Mouse (Mus musculus) layer of hippocampus, postnatal 25 days (tissue): Measurements from ENCODE around the gene Stk4. TPM values are rescaled to one million over a fixed set of nuclear protein-coding genes. Genes with fewer than 3 reads are reported as not detected.
A peak's percentile ranks its signal among the peaks of the same experiment; 100 is the strongest.

Source experiments
- DNase-seq, 2 experiments: peaks; one replicate each; pipeline ENCODE4 v3.0.0; 2022; ENCODE audit warnings: mixed read lengths in 2 of 2, low spot score in 1 of 2; ENCODE audit errors: extremely low spot score in 1 of 2
- total RNA-seq, 2 experiments: library from RNA; stranded (reverse); gene quantifications; 2 replicates each; pipeline ENCODE4 v1.2.3; 2021

The Stk4 gene
- total RNA-seq, 2 experiments from 2014 or later = 47.8 to 48.6 TPM

DNA sequence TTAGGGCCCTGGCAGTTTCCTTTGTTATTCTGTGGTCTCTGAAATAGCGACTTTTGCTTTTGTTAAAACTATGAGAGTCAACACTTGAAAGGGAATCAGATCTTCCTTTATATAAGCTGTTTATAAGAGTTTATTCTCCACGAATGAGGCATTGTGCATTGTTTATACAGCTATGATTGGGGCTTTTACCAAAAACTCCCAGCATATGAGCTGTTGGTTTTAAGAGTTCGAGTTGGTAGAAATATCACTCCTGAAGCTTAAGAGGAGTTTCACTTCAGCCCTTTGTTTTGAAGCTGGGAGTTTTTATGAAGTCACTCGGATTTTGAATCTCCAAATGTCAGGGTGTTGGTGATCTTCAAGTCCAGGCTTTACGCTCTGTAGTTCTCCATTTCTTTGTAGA is 7.8 kb downstream of the Stk4 start:
- no peak for DNase-seq

GRCm38 (mm10) chr2:164079488-164079887 is 9.4 kb downstream of the Stk4 start:
- DNase-seq = no peak

DNA sequence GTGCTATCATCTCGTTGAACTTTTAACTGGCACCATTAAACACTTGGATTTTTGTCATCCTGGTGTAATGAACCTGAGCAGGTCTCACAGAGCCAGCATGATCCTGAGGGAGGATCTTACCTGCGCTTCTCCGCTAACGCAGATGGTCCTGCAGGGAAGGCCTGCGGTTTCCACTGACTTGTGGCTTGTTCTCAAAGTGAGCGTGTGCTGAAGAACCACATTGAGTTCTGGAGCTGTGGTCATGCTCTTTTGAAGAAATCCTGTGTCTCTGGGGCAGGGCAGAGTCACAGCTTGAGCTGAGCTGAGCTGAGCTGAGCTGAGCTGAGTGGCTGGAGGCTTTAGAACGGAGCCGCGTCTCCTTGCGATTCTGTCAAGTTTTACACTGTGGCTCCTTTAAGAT is 11.5 kb downstream of the Stk4 start:
- no peak for DNase-seq

GRCm38 (mm10) chr2:164082175-164082574 is 12.1 kb downstream of the Stk4 start:
- no peak for DNase-seq

DNA sequence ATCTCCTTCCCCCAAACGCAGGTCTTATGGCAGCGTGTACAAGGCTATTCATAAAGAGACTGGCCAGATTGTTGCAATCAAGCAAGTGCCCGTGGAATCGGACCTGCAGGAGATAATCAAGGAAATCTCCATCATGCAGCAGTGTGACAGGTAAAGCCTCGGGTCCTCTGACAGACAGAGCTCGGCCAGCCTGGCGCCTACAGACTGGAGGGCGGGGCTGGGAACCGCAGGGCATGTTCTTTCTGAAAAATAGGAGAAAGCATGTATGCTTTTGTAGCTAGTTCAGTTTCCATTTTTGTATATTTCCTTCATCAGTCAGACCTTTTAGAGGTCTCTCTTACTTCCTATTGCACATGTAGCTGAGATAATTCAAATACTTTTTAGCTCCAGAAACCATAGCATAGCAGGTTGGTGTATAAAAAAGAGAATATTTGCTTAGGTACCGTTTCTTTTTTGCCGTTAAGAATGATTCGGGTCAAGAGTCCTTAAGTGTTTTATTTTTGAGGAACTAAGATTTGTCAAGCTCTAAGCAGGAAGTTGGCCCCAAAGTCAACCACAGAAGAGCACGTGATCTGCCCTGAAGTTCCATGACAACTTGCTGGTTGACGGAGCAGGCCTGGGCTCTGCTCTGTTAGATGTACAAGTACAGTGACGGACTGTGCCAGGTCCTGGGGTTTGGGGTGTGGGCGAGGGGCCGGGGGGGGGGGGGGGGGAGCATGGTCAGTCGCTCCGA is 13.7 kb downstream of the Stk4 start:
- DNase-seq = no peak

DNA sequence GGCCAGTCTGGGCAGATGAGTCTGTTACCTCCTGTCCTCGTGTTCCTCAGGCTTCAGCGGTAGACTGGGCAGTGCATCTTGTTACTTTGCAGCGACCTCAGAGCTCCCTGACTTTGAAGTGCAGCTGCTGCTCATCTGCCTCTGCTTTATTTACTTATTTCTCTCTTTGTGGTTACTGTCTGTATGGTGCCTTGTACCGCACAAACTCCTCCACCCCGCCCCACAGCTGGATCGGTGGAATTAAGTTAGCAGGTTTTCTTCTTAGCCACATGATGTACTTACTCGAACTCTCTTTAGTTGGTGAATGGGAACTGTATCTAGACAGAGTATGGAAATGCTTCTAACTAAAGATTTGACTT is 14.2 kb downstream of the Stk4 start:
- DNase-seq = no peak

DNA sequence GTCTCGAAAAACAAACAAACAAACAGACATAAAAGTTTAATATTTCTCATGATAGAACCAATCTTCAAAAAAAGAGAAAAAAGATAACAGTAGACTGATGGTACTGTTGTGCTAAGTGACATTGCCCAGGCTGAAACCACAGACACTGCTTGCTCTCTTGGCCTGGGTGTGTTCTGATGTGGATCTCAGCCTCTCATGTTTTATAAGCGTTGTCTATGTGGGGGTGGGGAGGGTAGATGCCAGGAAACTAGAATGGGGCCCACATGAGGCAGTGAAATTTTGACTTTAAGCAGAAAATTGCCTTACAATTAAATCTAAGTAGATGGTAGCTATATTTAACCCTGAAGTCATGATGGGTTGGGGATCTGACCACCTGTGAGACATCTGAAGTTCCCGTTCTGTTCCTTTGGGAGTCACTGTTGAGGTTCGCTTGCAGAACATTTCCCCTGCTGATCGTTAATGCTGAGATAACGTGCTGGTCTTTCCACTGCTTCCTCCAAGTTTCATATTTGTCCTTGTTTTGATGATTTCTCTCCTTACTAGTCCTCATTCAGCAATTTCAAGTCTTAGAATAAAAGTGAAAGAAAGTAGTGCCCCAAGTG is 17.4 kb downstream of the Stk4 start:
- no peak for DNase-seq

DNA sequence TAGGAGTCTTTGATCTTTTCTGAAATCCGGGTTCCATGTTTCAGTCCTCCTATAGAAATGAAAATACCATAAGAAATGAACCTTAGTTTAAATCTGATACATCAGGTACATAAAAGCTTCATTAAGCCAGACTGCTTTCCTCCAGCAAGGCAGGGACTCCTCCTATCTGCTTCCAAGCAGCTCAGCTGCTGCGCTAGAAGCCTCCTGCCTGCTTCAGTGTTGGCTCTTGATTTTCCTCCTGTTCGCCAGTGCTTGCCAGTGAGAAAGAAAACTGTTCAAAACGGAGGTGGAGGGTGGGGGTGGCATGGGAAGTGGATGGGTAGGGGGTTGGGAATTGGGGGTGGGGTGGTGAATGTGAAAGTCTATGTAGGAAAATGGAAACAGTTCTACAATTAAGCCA is 19.4 kb downstream of the Stk4 start:
- no peak for DNase-seq

DNA sequence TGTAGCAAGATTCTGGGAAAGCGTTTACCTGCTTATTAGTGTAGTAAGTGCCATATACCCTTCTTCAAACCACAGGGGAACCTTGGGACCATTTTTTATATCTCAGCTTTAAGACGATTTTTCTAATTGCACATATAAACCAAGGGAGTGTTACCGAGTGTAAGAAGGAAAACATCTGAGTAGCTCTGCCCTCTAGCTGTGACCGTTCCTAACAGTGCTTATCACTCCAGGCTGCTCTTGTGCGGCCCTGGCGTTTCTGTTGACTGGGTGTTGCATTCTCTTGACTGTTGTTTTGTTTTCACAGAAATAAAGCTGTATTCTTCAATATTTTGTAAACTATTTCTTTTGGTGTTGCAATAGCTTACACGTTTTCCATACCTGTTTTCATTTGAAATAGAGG is 24.0 kb downstream of the Stk4 start:
- no peak for DNase-seq

GRCm38 (mm10) chr2:164098603-164099250 is 28.6 kb downstream of the Stk4 start:
- no peak for DNase-seq

- DNase-seq = no peak
Observed at GRCm38 (mm10) chr2:164101936-164102335, 31.8 kb downstream of the Stk4 start.

DNA sequence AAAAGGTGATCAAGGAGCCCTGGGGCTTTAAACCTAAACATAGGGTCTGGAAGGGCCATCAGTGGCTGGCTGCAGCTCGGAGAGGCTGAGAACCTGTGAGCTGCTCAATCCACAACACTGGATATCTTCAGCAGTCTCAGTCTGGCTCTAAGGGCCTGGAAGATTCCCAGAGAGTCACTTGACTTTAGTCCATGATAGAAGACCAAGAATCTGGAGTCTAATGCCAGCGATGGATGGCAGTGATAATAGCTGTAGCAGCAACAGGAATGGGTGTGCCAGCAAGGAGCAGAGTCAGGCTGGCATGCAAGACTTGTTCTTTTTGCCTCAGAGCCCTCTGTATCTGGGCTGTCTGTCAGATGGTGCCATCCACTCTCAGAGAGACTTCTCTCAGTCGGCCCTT is 32.2 kb downstream of the Stk4 start:
- no peak for DNase-seq

DNA sequence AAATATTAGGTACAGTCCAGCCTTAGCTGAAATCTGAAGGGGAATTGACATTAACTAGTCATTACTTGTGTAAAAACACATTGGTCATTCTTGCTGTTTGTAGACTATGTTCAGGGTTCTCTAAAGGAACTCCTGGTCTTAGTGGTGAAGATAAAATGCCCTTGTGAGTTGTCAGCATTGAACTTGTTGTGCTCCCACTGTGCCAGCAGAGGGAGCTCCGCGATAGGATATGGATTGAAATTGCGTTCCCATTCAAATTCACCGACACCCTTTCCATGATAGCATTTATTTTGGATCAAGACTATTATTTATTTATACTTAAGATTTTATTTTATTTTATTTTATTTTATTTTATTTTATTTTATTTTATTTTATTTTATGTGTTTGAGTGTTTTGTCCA is 33.4 kb downstream of the Stk4 start:
- DNase-seq = peak in 1 of 2 experiments; percentile 85

DNA sequence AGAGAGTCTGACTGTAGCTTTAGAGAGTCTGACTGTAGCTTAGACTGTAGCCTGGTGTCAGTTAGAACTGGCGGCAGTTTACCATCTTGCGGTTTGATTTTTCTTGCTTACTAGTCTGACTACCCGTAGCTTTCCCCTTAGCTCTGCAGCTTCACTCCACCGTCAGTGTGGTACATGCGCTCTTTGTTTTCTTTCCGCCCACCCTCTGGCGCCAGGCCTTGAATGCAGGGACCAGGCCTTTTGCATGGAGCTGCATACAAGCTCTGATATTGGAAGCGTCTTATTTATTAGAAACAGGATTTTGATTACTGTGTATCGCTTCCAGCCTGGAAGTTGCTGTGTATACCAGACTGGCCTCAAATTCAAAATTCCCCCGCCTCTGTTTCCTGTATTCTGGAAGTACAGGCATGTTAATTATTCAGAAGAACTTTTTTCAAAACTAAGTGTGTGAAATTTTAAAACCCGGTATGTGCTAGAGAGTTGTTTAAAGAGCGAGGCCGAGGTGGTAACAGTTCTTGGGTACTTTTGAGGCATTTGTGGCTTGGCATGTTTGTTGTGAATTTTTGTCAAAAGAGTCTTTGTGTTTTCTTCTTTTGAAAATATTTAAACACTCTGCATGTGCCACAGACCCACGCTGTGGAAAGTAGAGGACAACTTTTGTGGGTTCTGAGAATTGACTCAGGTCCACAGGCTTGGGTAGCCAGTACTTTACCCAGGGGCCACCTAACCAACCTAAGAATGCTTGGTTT is 36.3 kb downstream of the Stk4 start:
- DNase-seq = no peak

GRCm38 (mm10) chr2:164107125-164107874 is 37.2 kb downstream of the Stk4 start:
- DNase-seq = no peak

DNA sequence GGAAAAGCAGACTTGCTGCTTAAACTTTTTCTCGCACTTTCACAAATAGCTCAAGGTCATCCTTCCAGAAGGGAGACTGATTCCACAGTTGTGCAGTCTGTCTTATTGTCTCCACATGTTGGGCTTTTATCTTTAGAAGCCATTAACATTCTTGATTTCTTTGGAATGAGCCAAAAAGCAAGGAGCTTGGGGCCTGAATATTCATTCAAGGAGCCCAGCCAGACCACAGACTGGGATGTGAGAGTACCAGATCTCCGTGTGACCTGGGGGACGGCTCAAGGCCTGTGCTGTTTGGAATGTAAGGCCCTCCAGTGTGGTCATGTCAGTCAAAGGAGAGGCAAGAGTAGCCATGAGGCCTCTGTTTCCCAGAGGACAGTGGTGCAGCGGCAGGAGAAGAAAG is 38.4 kb downstream of the Stk4 start:
- no peak for DNase-seq

- no peak for DNase-seq
Observed at GRCm38 (mm10) chr2:164111546-164111945, 41.4 kb downstream of the Stk4 start.

- no peak for DNase-seq
Observed at GRCm38 (mm10) chr2:164114051-164114450, 43.9 kb downstream of the Stk4 start.

- no peak for DNase-seq
Observed at GRCm38 (mm10) chr2:164115531-164115930, 45.4 kb downstream of the Stk4 start.

GRCm38 (mm10) chr2:164119503-164119902 is 49.4 kb downstream of the Stk4 start:
- no peak for DNase-seq
